Mouse (Mus musculus) heart, postnatal 0 days (tissue): ENCODE results near the gene Gm13128. TPM values are rescaled to one million over a fixed set of nuclear protein-coding genes. Genes with fewer than 3 reads are reported as not detected.

ENCODE experiments used
- ATAC-seq: fragments of 200-750 bp; cut with Nextera tagmentation; 2 replicates; pipeline ENCODE4 v1.8.0; 2017; ENCODE audit warnings: low read depth, moderate number of reproducible peaks, moderate library complexity; ENCODE audit not compliant: insufficient read depth
- DNase-seq: peaks from one replicate; pipeline ENCODE4 v3.0.0-alpha.2; 2016; ENCODE audit warnings: low spot score
- H3K27ac ChIP-seq: fragments of 300-500 bp; sonication (generic); 2 replicates; pipeline ENCODE4 v1.5.1; 2014; ENCODE audit warnings: low read depth, mild to moderate bottlenecking
- H3K27me3 ChIP-seq: fragments of 300-500 bp; sonication (generic); 2 replicates; pipeline ENCODE4 v1.6.1; 2014; ENCODE audit warnings: low read length, mixed read lengths; ENCODE audit not compliant: control insufficient read depth, insufficient read depth
- H3K36me3 ChIP-seq: fragments of 300-500 bp; sonication (generic); replicated peaks from 2 replicates; pipeline ENCODE4 v1.6.1; 2014; ENCODE audit warnings: low read length, mixed read lengths; ENCODE audit not compliant: control insufficient read depth, insufficient read depth
- H3K4me1 ChIP-seq: fragments of 300-500 bp; sonication (generic); 2 replicates; pipeline ENCODE4 v1.6.1; 2014; ENCODE audit warnings: antibody characterized with exemption; ENCODE audit not compliant: control insufficient read depth, insufficient read depth
- H3K4me2 ChIP-seq: fragments of 300-500 bp; sonication (generic); 2 replicates; pipeline ENCODE4 v1.6.1; 2014; ENCODE audit warnings: low read depth, mild to moderate bottlenecking, low read length, moderate library complexity
- H3K4me3 ChIP-seq: fragments of 300-500 bp; sonication (generic); 2 replicates; pipeline ENCODE4 v1.5.1; 2014; ENCODE audit warnings: low read depth, low read length
- H3K9ac ChIP-seq: fragments of 300-500 bp; sonication (generic); replicated peaks from 2 replicates; pipeline ENCODE4 v1.6.1; 2014; ENCODE audit warnings: low read depth, low read length, mixed read lengths
- H3K9me3 ChIP-seq: fragments of 300-500 bp; sonication (generic); replicated peaks from 2 replicates; pipeline ENCODE4 v1.6.1; 2016; ENCODE audit warnings: low read length; ENCODE audit not compliant: control insufficient read depth
- CTCF ChIP-seq: IDR thresholded peaks from 2 replicates; pipeline ENCODE4 v1.5.1; 2016; ENCODE audit warnings: antibody characterized with exemption, control low read depth, low read depth
- EP300 ChIP-seq: IDR thresholded peaks from 2 replicates; pipeline ENCODE4 v1.6.1; 2016; ENCODE audit warnings: antibody characterized with exemption, low read depth
- WGBS: fragments of 180-500 bp; shearing (Covaris S2); extraction: QIAGEN DNeasy Blood & Tissue Kit; methylation state at CpG from one replicate; pipeline ENCODE4 v1.1.7; 2014; 5-methylcytosine and 5-hydroxymethylcytosine counted together
- polyA plus RNA-seq: library from polyadenylated mRNA; unstranded; fragments of >200 nt; fragmentation: Nextera tagmentation; extraction: Ambion mirVana; gene quantifications from 2 replicates; pipeline ENCODE4 v1.2.1, GENCODE M21; 2015
- total RNA-seq: library from RNA; depleted of rRNA; stranded (reverse); fragments of >200 nt; gene quantifications from 2 replicates; pipeline ENCODE4 v1.2.3, GENCODE M21; 2014; ENCODE audit warnings: low replicate concordance; rRNA removed

The Gm13128 gene
- total and polyA plus RNA-seq, 2 experiments from 2014 or later = not detected

DNA sequence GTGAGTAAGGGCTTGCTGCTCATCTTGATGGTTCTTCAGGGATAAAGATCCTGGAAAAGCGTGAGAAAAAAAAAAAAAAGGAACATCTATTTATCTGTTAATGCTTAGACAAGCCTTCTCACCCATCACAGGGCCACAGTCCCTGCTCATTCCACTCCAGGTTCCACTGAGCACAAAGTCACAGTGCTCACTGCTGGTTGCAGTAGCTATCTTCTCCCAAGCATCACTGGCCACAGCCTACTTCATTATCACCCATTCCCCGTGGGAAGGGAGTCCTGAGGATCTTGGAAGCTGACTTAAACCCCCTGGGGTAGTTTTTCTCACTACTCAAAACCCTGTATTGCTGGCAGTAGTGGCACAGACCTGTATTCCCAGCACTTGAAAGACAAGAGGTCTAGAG, 47.9 kb downstream of the Gm13128 start, which contains the start of gene Pramef20:
Gene Pramef20 (minus strand): TSS at position 23 of the 400 bp plus-strand sequence.
- 29% methylated on average over 2 of the region's 2 CpGs for WGBS

More for the DNA sequence above, 47.9 kb downstream of the Gm13128 start, which contains the start of gene Pramef20:
- H3K4me2 ChIP-seq = no peak within 1 kb of the TSS
- no peaks in the 10 kb centered on the region for H3K4me1 ChIP-seq
- H3K36me3 ChIP-seq = no peaks in the 10 kb centered on the region
- no peak within 1 kb of the TSS for H3K9ac ChIP-seq
- no peak within 1 kb of the TSS for H3K27ac ChIP-seq
- H3K9me3 ChIP-seq = 0 out of 2 replicates have a peak, but pooled peaks cover 4% of the 10 kb centered on the region
- no peaks in the 10 kb centered on the region for H3K27me3 ChIP-seq
- no peak within 1 kb of the TSS for H3K4me3 ChIP-seq
- TF ChIP-seq CTCF (no peak), EP300 (no peak)
- no peak for DNase-seq
- ATAC-seq = no peak

Other genes with a start within 250 kb of the Gm13128 start
- gene Gm13102, start 223.8 kb upstream of the Gm13128 start, total RNA-seq = not detected in 2 replicates
- gene Gm13102, start 223.8 kb upstream of the Gm13128 start, polyA plus RNA-seq = not detected in 2 replicates
- not detected in 2 replicates for gene Oog3, start 167.6 kb upstream of the Gm13128 start, total RNA-seq
- gene Oog3, start 167.6 kb upstream of the Gm13128 start, polyA plus RNA-seq = not detected in 2 replicates
- gene Oog2, start 139.5 kb upstream of the Gm13128 start, total RNA-seq = not detected in 2 replicates
- not detected in 2 replicates for gene Oog2, start 139.5 kb upstream of the Gm13128 start, polyA plus RNA-seq
- gene C87977, start 116.9 kb upstream of the Gm13128 start, total RNA-seq = not detected in 2 replicates
- not detected in 2 replicates for gene C87977, start 116.9 kb upstream of the Gm13128 start, polyA plus RNA-seq
- not detected in 2 replicates for gene Pramel5, start 49.8 kb upstream of the Gm13128 start, total RNA-seq
- not detected in 2 replicates for gene Pramel5, start 49.8 kb upstream of the Gm13128 start, polyA plus RNA-seq
- gene Gm13119, start 27.7 kb downstream of the Gm13128 start, total RNA-seq = not detected in 2 replicates
- gene Gm13119, start 27.7 kb downstream of the Gm13128 start, polyA plus RNA-seq = not detected in 2 replicates
- not detected in 2 replicates for gene Pramef20, start 47.7 kb downstream of the Gm13128 start, total RNA-seq
- gene Pramef20, start 47.7 kb downstream of the Gm13128 start, polyA plus RNA-seq = not detected in 2 replicates
- not detected in 2 replicates for gene Pramef12, start 78.2 kb downstream of the Gm13128 start, total RNA-seq
- 0.05 TPM in 1 of 2 replicates, not detected in the other for gene Pramef12, start 78.2 kb downstream of the Gm13128 start, polyA plus RNA-seq
- gene 1700012P22Rik, start 108.5 kb downstream of the Gm13128 start, total RNA-seq = not detected in 2 replicates
- not detected in 2 replicates for gene 1700012P22Rik, start 108.5 kb downstream of the Gm13128 start, polyA plus RNA-seq
- not detected in 2 replicates for gene Gm9944, start 123.1 kb downstream of the Gm13128 start, total RNA-seq
- not detected in 2 replicates for gene Gm9944, start 123.1 kb downstream of the Gm13128 start, polyA plus RNA-seq
- not detected in 2 replicates for gene Aadacl3, start 133.5 kb downstream of the Gm13128 start, total RNA-seq
- gene Aadacl3, start 133.5 kb downstream of the Gm13128 start, polyA plus RNA-seq = not detected in 2 replicates
- gene 9430007A20Rik, start 189.6 kb downstream of the Gm13128 start, total RNA-seq = not detected in 2 replicates
- not detected in 2 replicates for gene 9430007A20Rik, start 189.6 kb downstream of the Gm13128 start, polyA plus RNA-seq
- not detected in 2 replicates for gene Gm13124, start 234.9 kb downstream of the Gm13128 start, total RNA-seq
- gene Gm13124, start 234.9 kb downstream of the Gm13128 start, polyA plus RNA-seq = not detected in 2 replicates